Mouse (Mus musculus) left cerebral cortex, postnatal 10 days (tissue): ENCODE measurements at regions not wholly inside any gene's neighbourhood (a gene's known extent, or its start where the extent isn't known, plus 50 kb on each side); places are given as distances from the start of the nearest gene placed in this dataset.

Source experiments
- DNase-seq, 2 experiments: peaks; one replicate each; pipeline ENCODE4 v3.0.0; 2021 to 2022; ENCODE audit warnings: low spot score in 2 of 2, mixed read lengths in 1 of 2; ENCODE audit errors: extremely low spot score in 1 of 2
- intact Hi-C: fragments of 180-260 bp; cut with DNase I; formaldehyde crosslinking; loops from one replicate; pipeline ENCODE4 v1.15.1; 2025

DNA sequence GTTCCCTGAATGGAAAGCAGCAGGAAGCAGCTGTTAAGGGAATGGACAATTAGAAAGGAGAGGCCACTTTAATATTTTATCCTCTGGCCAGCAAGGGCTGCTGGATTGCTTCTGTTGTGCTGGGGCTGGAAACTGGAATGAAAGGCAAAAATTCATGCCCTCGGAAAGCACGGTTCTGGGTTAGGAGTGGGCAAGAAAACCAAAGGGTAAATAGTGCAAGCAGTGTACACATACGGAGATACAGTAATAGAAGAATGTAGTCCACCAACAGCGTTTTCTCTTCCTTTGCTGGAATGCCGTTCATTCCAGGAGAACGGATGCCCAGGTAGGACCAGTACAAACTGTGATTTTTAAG is 50.8 kb upstream of the Zfr start:
- intact Hi-C loops = no loop called here
- no peak for DNase-seq

DNA sequence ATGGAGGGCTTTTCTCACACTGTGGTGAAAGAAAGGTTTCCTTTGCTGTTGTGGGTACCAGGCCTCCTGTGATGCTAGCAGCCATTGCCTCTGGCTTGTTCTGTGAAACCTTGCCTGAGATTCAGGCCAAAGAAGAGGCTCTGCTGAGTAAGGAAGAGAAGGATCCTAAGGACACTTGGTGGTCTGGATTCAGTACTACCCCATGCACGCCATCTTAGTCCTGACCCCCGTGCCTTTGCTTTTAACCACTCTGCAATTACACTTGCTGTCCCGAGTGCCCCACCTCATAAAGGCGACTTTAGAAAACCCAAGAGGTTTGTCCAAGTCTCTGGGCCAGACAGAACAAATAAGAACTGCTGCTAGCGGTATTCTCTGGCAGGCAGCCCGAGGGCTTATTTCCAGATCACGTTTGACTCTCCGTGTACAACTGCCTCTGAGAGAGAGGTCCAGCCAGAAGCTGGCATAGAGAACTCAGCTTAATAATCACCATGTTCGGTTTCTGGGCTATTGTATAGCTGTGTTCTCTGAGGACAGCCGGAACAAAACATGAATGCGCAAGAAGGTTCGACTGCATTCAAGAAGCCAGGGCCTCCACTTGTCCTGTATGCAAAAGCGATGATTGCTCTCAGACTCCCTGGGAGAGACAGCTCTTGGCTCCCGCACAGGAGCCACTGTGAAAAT is 51.3 kb upstream of the Zfr start:
- DNase-seq = peak; percentile 77 to 81
- intact Hi-C loops = no loop called here

DNA sequence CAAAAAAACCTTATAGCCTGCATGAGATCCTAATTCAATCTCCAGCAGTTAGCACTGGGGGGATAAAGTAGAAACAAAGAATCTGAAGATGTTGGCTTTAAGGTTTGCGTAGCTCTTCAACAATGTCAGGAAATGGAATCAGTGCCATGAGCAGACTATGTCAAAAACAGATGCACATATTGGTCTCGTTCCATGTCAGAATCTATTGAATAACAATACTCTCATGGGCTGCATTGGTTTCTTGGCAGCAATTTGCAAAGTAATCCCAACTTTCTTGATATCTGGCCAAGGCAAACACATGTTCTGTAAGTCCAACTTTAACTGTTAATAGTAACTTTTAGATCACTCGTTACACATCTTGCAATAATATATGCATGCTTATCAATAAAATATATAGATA is 58.1 kb upstream of the Sub1 start:
- no peak for DNase-seq
- intact Hi-C loops = no loop called here

DNA sequence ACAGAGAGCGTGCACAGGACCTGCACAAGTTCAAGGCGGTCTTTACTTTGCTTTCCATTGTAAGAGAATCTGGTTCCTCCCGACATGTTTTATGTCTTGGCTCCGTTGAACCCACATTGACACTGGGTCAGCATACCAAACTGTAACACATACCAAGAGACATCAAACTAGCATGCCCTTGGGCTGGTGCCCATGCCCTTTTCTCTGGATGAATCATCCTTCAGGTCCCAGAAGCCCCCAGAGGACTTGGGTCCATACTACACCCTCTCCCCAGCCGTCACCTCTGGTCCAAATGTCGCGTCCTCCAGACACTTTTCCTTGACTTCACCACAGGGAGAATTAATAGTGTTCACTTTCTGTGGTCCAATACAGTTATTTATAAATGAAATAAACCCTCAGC is 56.8 kb upstream of the Sub1 start:
- no peak for DNase-seq
- intact Hi-C loops = no loop called here

DNA sequence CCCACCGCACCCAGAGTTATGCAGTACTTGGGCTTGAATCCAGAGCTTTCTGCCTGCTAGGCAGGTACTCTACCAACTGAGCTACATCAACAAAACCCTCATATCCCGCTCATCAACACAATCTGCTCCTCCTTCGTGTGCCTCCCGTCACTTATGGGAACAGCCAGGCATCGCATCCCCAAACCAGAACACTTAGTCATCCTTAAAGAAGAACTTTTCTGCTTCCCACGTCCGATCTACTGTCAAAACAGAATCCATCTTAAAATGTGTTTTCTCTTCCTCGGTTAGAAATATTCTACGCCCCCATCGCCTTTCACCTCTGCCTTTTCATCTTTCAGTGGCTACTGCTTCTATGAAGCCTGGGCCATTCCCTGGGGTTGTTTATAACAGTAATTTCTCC is 52.2 kb upstream of the Sub1 start:
- intact Hi-C loops = no loop called here
- no peak for DNase-seq

DNA sequence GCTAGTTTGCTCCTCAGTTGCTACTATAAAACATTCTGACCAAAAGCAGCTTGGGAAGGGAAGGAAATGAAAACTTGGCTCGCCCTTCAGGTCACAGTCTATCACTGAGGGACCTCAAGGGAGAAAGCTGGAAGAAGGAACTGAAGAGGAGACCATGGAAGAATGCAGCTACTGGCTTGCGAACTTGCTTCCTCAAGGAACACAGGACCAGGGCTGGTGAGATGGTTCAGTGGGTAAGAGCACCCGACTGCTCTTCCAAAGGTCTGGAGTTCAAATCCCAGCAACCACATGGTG is 51.4 kb upstream of the Sub1 start:
- intact Hi-C loops = no loop called here
- no peak for DNase-seq

DNA sequence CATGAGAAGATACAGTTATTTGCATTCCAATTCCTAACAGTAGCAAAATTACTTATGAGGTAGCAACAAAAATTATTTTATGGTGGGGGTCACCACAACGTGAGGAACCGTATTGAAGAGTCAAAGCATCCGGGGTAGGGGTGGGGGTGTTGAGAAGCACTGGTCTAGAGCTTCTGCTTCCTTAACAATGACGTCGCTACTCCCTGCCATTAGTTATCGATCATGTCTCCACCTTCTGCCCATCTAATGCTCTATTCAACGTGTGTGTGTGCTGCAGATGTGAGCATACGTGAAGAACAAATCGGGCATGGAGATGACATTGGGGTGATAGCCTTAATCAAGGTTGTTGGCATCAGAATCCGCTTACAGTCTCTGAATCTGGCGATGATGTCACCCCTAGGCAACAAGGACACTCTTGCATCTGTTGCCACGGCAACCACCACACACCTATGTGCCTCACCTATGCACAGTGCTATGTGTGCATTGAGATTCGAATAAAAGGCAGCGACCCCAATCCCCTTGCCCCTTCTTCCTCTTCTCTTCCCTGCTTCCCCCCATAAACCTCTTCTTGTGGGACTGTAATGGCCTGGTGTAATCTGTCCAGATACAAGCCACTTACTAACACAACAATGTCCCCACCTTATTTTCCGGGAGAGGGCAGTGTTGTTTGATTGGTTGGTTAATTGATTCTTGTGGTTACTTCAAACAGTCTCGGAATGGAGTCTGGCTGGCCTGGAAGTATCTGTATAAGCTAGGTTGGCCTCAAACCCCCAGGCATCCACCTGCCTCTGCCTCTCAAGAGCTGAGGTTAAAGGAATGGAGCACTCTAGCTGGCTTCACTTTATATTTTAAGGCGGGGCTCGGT is 50.8 kb upstream of the Sub1 start:
- DNase-seq = no peak

More for the DNA sequence above, 50.8 kb upstream of the Sub1 start:
- intact Hi-C loops = no loop called here
